Mouse (Mus musculus) hindbrain, embryonic 14.5 days (tissue): ENCODE measurements at regions not wholly inside any gene's neighbourhood (a gene's known extent, or its start where the extent isn't known, plus 50 kb on each side); places are given as distances from the start of the nearest gene placed in this dataset.
"Not testable (repeated sequence)": the region's sequence is repeated elsewhere in the genome, so short reads cannot be mapped to it uniquely, and the experiment has no call there.

Experiments
- ATAC-seq: fragments of 200-750 bp; cut with Nextera tagmentation; 2 replicates; pipeline ENCODE4 v1.8.0; 2017; ENCODE audit warnings: moderate number of reproducible peaks, mild to moderate bottlenecking, moderate TSS enrichment, moderate library complexity; ENCODE audit not compliant: low FRiP score
- DNase-seq: peaks from one replicate; pipeline ENCODE4 v3.0.0-alpha.2; 2015; ENCODE audit warnings: low spot score
- H3K27ac ChIP-seq: fragments of 300-500 bp; sonication (generic); 2 replicates; pipeline ENCODE4 v1.5.1; 2014; ENCODE audit warnings: mild to moderate bottlenecking, moderate library complexity
- H3K27me3 ChIP-seq: fragments of 300-500 bp; sonication (generic); 2 replicates; pipeline ENCODE4 v1.6.1; 2014; ENCODE audit warnings: mild to moderate bottlenecking, low read length, mixed read lengths; ENCODE audit not compliant: control insufficient read depth, insufficient read depth
- H3K36me3 ChIP-seq: fragments of 300-500 bp; sonication (generic); replicated peaks from 2 replicates; pipeline ENCODE4 v1.6.1; 2014; ENCODE audit not compliant: control insufficient read depth, insufficient read depth
- H3K4me1 ChIP-seq: fragments of 300-500 bp; sonication (generic); replicated peaks from 2 replicates; pipeline ENCODE4 v1.6.1; 2014; ENCODE audit warnings: antibody characterized with exemption, low read length, mixed read lengths; ENCODE audit not compliant: control insufficient read depth, insufficient read depth
- H3K4me2 ChIP-seq: fragments of 300-500 bp; sonication (generic); replicated peaks from 2 replicates; pipeline ENCODE4 v1.6.1; 2014; ENCODE audit warnings: mild to moderate bottlenecking, moderate library complexity
- H3K4me3 ChIP-seq: fragments of 300-500 bp; sonication (generic); replicated peaks from 2 replicates; pipeline ENCODE4 v1.5.1; 2014; ENCODE audit warnings: mild to moderate bottlenecking, low read length
- H3K9ac ChIP-seq: fragments of 300-500 bp; sonication (generic); 2 replicates; pipeline ENCODE4 v1.6.1; 2014
- H3K9me3 ChIP-seq: fragments of 300-500 bp; sonication (generic); 2 replicates; pipeline ENCODE4 v1.6.1; 2016; ENCODE audit warnings: low read length; ENCODE audit not compliant: control insufficient read depth
- WGBS: fragments of 180-500 bp; shearing (Covaris S2); extraction: QIAGEN DNeasy Blood & Tissue Kit; methylation state at CpG from one replicate; pipeline ENCODE4 v1.1.7; 2014; 5-methylcytosine and 5-hydroxymethylcytosine counted together

GRCm38 (mm10) chr9:43532187-43532586, 211.6 kb upstream of the Nectin1 start:
- Histone ChIP-seq H3K27ac (no peak overlapping the region), H3K27me3 (no peaks in the 10 kb centered on the region), H3K4me2 (no peak overlapping the region), H3K9me3 (no peaks in the 10 kb centered on the region), H3K4me3 (no peak overlapping the region), H3K9ac (no peak overlapping the region), H3K36me3 (no peaks in the 10 kb centered on the region), H3K4me1 (no peaks in the 10 kb centered on the region)
- DNase-seq (no peak), ATAC-seq (no peak)
- WGBS = 83% methylated on average over 2 of the region's 2 CpGs

DNA sequence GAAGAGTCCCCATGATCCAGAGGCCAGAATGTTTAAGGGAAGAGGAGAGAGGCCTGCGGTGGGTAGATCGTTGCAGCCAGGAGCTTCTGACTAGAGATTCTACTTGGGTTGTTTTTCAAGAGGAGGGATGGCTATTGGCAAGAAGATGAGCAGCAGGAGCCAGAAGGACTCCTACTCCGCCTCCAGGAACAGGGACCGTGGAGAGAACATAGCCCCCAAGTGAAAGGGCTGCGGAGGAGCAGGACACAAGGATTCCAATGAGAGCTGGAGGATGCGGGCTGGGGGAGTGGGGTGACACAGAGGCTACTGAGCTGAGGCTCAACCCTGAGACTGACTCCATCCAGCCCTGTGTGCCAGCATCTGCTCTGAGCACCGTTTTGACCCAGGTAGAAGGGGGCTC, 207.8 kb upstream of the Nectin1 start:
- H3K4me1 ChIP-seq = no peaks in the 10 kb centered on the region
- ATAC-seq = no peak
- no peaks in the 10 kb centered on the region for H3K27me3 ChIP-seq
- no peak overlapping the region for H3K9ac ChIP-seq
- no peak overlapping the region for H3K4me3 ChIP-seq
- H3K27ac ChIP-seq = no peak overlapping the region
- H3K4me2 ChIP-seq = no peak overlapping the region
- H3K9me3 ChIP-seq = no peaks in the 10 kb centered on the region
- WGBS = 90% methylated on average over 7 of the region's 7 CpGs
- no peak for DNase-seq
- H3K36me3 ChIP-seq = no peaks in the 10 kb centered on the region

GRCm38 (mm10) chr9:43537121-43537520, 206.7 kb upstream of the Nectin1 start:
- ATAC-seq = no peak
- Histone ChIP-seq H3K4me3 (no peak overlapping the region), H3K4me1 (no peaks in the 10 kb centered on the region), H3K36me3 (no peaks in the 10 kb centered on the region), H3K27me3 (no peaks in the 10 kb centered on the region), H3K4me2 (no peak overlapping the region), H3K27ac (no peak overlapping the region), H3K9ac (no peak overlapping the region), H3K9me3 (no peaks in the 10 kb centered on the region)
- no peak for DNase-seq
- WGBS = 93% methylated on average over 11 of the region's 11 CpGs

- Histone ChIP-seq H3K9me3 (no peaks in the 10 kb centered on the region), H3K4me3 (no peak overlapping the region), H3K4me1 (peaks cover 3% of the 10 kb centered on the region; the same call in 1 of the 2 replicates), H3K36me3 (no peaks in the 10 kb centered on the region), H3K9ac (no peak overlapping the region), H3K27ac (no peak overlapping the region), H3K27me3 (no peaks in the 10 kb centered on the region), H3K4me2 (no peak overlapping the region)
- DNase-seq = no peak
- 85% methylated on average over 3 of the region's 3 CpGs for WGBS
- ATAC-seq = no peak
Measured at GRCm38 (mm10) chr9:43540131-43540530, 203.7 kb upstream of the Nectin1 start.

DNA sequence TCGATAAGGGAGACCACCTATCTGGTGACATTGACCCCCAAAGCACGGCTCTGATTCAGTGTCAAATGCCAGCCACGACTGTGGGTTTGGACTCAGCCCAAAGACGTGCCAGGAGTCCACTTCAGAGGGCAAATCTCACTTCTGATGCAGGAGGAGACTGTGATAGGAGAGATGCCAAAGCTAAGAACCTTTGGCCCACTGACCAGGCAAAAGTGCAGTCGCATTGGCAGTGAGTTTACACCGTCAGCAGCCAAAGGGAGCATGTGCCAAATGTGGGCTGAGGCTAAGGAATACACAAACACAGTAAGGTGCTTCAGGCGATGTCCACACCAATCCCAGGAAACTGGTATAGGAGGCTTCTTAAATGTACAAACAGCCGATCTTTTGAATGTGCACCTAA, 202.6 kb upstream of the Nectin1 start:
- H3K27ac ChIP-seq = no peak overlapping the region
- peaks cover 6% of the 10 kb centered on the region; the same call in 1 of the 2 replicates for H3K4me1 ChIP-seq
- H3K4me3 ChIP-seq = no peak overlapping the region
- H3K9me3 ChIP-seq = no peaks in the 10 kb centered on the region
- H3K36me3 ChIP-seq = no peaks in the 10 kb centered on the region
- H3K9ac ChIP-seq = no peak overlapping the region
- no peak for ATAC-seq
- no peaks in the 10 kb centered on the region for H3K27me3 ChIP-seq
- 90% methylated on average over 8 of the region's 8 CpGs for WGBS
- DNase-seq = no peak
- H3K4me2 ChIP-seq = no peak overlapping the region

DNA sequence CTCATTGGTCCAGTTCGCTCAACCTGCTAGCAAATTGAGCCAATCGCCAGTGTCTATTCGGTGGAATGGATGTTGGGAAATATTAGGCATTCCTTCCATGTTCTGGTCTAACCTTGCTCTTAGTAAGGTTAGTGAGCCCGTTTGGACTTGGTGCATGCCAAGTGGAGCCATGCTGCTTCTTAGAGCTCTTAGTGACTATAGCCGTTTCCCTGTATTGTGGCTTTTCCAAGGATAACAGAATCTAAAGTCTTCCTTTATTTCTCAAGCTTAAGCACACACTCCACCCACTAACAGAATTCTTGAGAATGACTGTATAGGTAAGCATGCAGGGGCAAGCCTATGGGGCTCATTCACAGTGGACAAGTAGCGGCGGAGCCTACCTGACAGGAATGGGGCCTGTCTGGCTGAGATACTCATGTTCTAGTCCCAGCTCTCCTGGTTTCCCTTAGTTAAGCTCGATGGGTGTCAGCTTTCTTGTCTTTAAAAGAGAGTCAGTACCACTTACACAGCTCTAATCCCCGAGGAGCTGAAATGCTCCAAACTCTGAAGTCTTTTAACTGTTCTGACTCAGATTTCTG, 201.6 kb upstream of the Nectin1 start:
- no peak for ATAC-seq
- no peak overlapping the region for H3K9ac ChIP-seq
- no peaks in the 10 kb centered on the region for H3K27me3 ChIP-seq
- H3K4me2 ChIP-seq = no peak overlapping the region
- peaks cover 6% of the 10 kb centered on the region; the same call in 1 of the 2 replicates for H3K4me1 ChIP-seq
- no peaks in the 10 kb centered on the region for H3K9me3 ChIP-seq
- no peaks in the 10 kb centered on the region for H3K36me3 ChIP-seq
- DNase-seq = no peak
- H3K4me3 ChIP-seq = no peak overlapping the region
- 88% methylated on average over 9 of the region's 9 CpGs for WGBS
- H3K27ac ChIP-seq = no peak overlapping the region

- peak overlapping the region; percentile 31 for H3K4me2 ChIP-seq
- no peak overlapping the region for H3K9ac ChIP-seq
- DNase-seq = no peak
- H3K27ac ChIP-seq = no peak overlapping the region
- WGBS = 42% methylated on average over 15 of the region's 15 CpGs
- H3K36me3 ChIP-seq = no peaks in the 10 kb centered on the region
- H3K9me3 ChIP-seq = no peaks in the 10 kb centered on the region
- peaks cover 18% of the 10 kb centered on the region for H3K4me1 ChIP-seq
- H3K27me3 ChIP-seq = no peaks in the 10 kb centered on the region
- 0 out of 2 replicates have a peak, but pooled peaks have one; percentile 40 for ATAC-seq
- no peak overlapping the region for H3K4me3 ChIP-seq
Measured at GRCm38 (mm10) chr9:43545081-43545565, 198.7 kb upstream of the Nectin1 start.

- 43% methylated on average over 4 of the region's 4 CpGs for WGBS
- Histone ChIP-seq H3K9ac (no peak overlapping the region), H3K4me3 (no peak overlapping the region), H3K36me3 (no peaks in the 10 kb centered on the region), H3K27me3 (no peaks in the 10 kb centered on the region), H3K27ac (peak overlapping the region; percentile 3; the same call in 1 of the 2 replicates), H3K9me3 (no peaks in the 10 kb centered on the region), H3K4me1 (peaks cover 18% of the 10 kb centered on the region), H3K4me2 (no peak overlapping the region)
- DNase-seq (no peak), ATAC-seq (no peak)
Measured at GRCm38 (mm10) chr9:43548883-43549282, 194.9 kb upstream of the Nectin1 start.

GRCm38 (mm10) chr9:43549293-43549692, 194.5 kb upstream of the Nectin1 start:
- Histone ChIP-seq H3K9me3 (no peaks in the 10 kb centered on the region), H3K27me3 (no peaks in the 10 kb centered on the region), H3K36me3 (no peaks in the 10 kb centered on the region), H3K4me2 (no peak overlapping the region), H3K9ac (no peak overlapping the region), H3K4me1 (peaks cover 18% of the 10 kb centered on the region), H3K27ac (peak overlapping the region; percentile 3), H3K4me3 (no peak overlapping the region)
- DNase-seq (peak; percentile 57), ATAC-seq (no peak)
- WGBS = 24% methylated on average over 7 of the region's 7 CpGs

DNA sequence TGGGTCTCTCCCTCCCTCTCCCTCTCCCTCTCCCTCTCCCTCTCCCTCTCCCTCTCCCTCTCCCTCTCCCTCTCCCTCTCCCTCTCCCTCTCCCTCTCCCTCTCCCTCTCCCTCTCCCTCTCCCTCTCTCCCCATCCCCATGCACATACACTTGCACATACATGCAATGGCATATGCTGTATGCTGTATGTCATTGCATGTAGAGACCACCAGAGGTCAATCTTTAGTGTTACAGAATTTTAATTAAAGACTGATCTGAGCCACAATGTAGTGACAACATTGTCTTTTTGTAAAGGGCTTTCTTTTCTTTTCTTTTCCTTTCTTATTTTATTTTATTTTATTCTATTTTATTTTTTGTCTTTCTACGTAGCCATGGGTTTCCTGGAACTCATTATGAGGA, 191.0 kb upstream of the Nectin1 start:
- DNase-seq, ATAC-seq: not testable (repeated sequence)
- WGBS = 83% methylated on average over 1 of the region's 1 CpGs

More for the DNA sequence above, 191.0 kb upstream of the Nectin1 start:
- H3K27ac ChIP-seq, H3K27me3 ChIP-seq, H3K4me2 ChIP-seq, H3K36me3 ChIP-seq, H3K4me3 ChIP-seq, H3K9me3 ChIP-seq, H3K9ac ChIP-seq: not testable (repeated sequence)
- H3K4me1 ChIP-seq = peaks cover 12% of the 10 kb centered on the region
